Mouse (Mus musculus): ENCODE results near the gene Mien1. TPM values are rescaled to one million over a fixed set of nuclear protein-coding genes. Genes with fewer than 3 reads are reported as not detected.

Gene Mien1
- total and polyA plus RNA-seq, 3 experiments: 71.6 to 93.2 TPM; not detected in 1

DNA sequence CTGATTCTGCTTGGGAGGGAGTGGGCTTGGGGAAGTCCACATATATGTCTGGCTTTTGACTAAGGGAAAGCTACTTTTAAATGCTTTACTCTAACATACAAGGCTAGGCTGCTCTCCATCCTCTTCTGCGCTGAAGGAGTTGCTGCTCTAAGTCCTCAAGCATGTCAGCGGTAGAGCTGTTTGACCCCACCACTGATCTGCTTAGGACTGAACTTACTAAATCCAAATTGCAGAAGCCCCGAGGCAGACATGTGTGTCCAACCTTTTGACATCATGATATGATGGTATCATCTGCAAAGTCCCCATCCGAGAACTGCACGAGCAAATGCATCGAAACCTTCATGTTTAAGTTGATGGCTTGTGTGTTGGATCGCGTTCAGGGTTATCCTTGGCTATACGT is 21.1 kb upstream of the Mien1 start:
- Histone ChIP-seq H3K4me3 (ENCODE audit: control insufficient read depth in 1 of 2, insufficient read depth in 1 of 2, low read depth in 2 of 2, low read length in 2 of 2) (no peak overlapping the region), H3K27ac (ENCODE audit: control insufficient read depth, low read depth, low read length) (no peak overlapping the region), H3K79me2 (ENCODE audit: control insufficient read depth, insufficient read depth, low read length, poor library complexity) (no peaks in the 10 kb centered on the region; the same call in 1 of the 2 replicates), H3K36me3 (ENCODE audit: control insufficient read depth in 1 of 2, insufficient read depth in 2 of 2, low read length in 2 of 2) (peaks cover 0 to 2% of the 10 kb centered on the region in 2 experiments; a peak in 1 of 4 replicates), H3K4me1 (ENCODE audit: control insufficient read depth in 1 of 2, insufficient read depth in 2 of 2, low read length in 2 of 2) (peaks cover 0 to 10% of the 10 kb centered on the region in 2 experiments; a peak in 1 of 4 replicates), H3K9ac (ENCODE audit: control insufficient read depth, low read depth, low read length, poor library complexity, severe bottlenecking) (no peak overlapping the region), H3K27me3 (ENCODE audit: control insufficient read depth in 1 of 2, insufficient read depth in 2 of 2, low read length in 2 of 2) (peaks cover 0 to 4% of the 10 kb centered on the region in 2 experiments; a peak in 2 of 4 replicates), H3K9me3 (replicated peaks; ENCODE audit: insufficient read depth, low read length) (no peaks in the 10 kb centered on the region)
- no peak for TF ChIP-seq CTCF (IDR thresholded peaks at IDR 0.05 in 2 of 3, conservative IDR thresholded peaks at IDR 0.05 in 1 of 3; ENCODE audit: control insufficient read depth in 1 of 3, insufficient read depth in 1 of 3, low read depth in 2 of 3, low read length in 3 of 3, poor library complexity in 1 of 3, severe bottlenecking in 1 of 3)
- no peak for TF ChIP-seq CHD1 (IDR thresholded peaks at IDR 0.05; ENCODE audit: low read depth, low read length)
- no peak for TF ChIP-seq TCF12 (IDR thresholded peaks at IDR 0.05; ENCODE audit: low read depth, low read length)
- TF ChIP-seq SMC3 (IDR thresholded peaks at IDR 0.05; ENCODE audit: low read depth, low read length): no peak
- no peak for TF ChIP-seq BHLHE40 (IDR thresholded peaks at IDR 0.05; ENCODE audit: borderline replicate concordance, low read depth, low read length)
- no peak for TF ChIP-seq USF2 (IDR thresholded peaks at IDR 0.05; ENCODE audit: borderline replicate concordance in 1 of 2, insufficient read depth in 1 of 2, low read depth in 1 of 2, low read length in 2 of 2)
- TF ChIP-seq HCFC1 (IDR thresholded peaks at IDR 0.05; ENCODE audit: low read depth, low read length): no peak
- TF ChIP-seq MAZ (IDR thresholded peaks at IDR 0.05; ENCODE audit: low read depth, low read length): no peak
- no peak for TF ChIP-seq NELFE (IDR thresholded peaks at IDR 0.05; ENCODE audit: low read depth, low read length)
- TF ChIP-seq TAL1 (IDR thresholded peaks at IDR 0.05; ENCODE audit: low read length): no peak
- TF ChIP-seq ZNF384 (IDR thresholded peaks at IDR 0.05; ENCODE audit: low read depth, low read length): no peak
- no peak for TF ChIP-seq NRF1 (IDR thresholded peaks at IDR 0.05; ENCODE audit: insufficient read depth, low read depth, low read length, poor library complexity, severe bottlenecking)
- no peak for TF ChIP-seq E2F4 (IDR thresholded peaks at IDR 0.05; ENCODE audit: borderline replicate concordance, low read depth, low read length)
- no peak for TF ChIP-seq RAD21 (IDR thresholded peaks at IDR 0.05; ENCODE audit: low read depth, low read length)
- TF ChIP-seq UBTF (IDR thresholded peaks at IDR 0.05; ENCODE audit: borderline replicate concordance, insufficient read depth, low read depth, low read length): no peak
- no peak for TF ChIP-seq GATA1 (IDR thresholded peaks at IDR 0.05; ENCODE audit: low read depth, low read length)
- no peak for TF ChIP-seq MYC (IDR thresholded peaks at IDR 0.05; ENCODE audit: low read depth, low read length)
- TF ChIP-seq EP300 (IDR thresholded peaks at IDR 0.05; ENCODE audit: low read depth in 1 of 2, low read length in 2 of 2): no peak
- DNase-seq (ENCODE audit: low read depth, low spot score): no peak

DNA sequence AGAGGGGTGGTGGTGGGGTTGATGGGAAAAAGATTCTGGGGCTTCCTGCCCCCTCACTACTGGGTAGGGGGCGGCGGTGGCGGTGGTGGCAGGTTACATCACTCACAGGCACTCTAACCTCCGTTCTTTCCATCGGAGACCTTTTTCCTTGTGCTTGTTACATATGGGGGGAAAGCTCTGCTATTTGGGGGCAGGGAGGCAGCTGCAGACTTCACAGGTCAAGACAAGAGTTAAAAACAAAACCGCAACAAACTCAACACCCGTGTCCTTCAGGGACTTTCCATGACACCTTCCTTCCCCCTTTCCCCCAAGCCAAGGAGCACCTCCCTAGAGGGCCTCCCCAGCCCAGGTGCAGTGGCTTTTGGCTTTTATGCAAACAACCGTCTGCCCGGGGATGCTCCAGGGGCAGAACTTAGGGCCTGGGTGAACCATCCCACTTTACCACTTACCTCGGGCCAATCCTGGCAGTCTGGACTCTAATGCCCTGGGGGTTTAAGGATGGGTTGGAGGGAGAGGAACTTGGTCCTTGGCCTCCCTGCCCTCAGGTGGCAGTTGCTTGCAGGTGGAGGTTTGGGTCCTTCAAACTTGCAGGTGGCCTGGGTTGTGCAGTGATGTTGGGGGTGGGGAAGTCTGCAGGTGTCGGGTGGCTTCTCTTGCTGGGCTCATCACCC is 20.4 kb upstream of the Mien1 start:
- Histone ChIP-seq H3K4me3 (ENCODE audit: control insufficient read depth in 1 of 2, insufficient read depth in 1 of 2, low read depth in 2 of 2, low read length in 2 of 2) (no peak overlapping the region), H3K9me3 (replicated peaks; ENCODE audit: insufficient read depth, low read length) (no peaks in the 10 kb centered on the region), H3K4me1 (ENCODE audit: control insufficient read depth in 1 of 2, insufficient read depth in 2 of 2, low read length in 2 of 2) (peaks cover 0 to 10% of the 10 kb centered on the region in 2 experiments; a peak in 1 of 4 replicates), H3K27me3 (ENCODE audit: control insufficient read depth in 1 of 2, insufficient read depth in 2 of 2, low read length in 2 of 2) (peaks cover 0 to 1% of the 10 kb centered on the region in 2 experiments; a peak in 2 of 4 replicates), H3K27ac (ENCODE audit: control insufficient read depth, low read depth, low read length) (no peak overlapping the region), H3K36me3 (ENCODE audit: control insufficient read depth in 1 of 2, insufficient read depth in 2 of 2, low read length in 2 of 2) (peaks cover 0 to 2% of the 10 kb centered on the region in 2 experiments; a peak in 1 of 4 replicates), H3K79me2 (ENCODE audit: control insufficient read depth, insufficient read depth, low read length, poor library complexity) (no peaks in the 10 kb centered on the region; the same call in 1 of the 2 replicates), H3K9ac (ENCODE audit: control insufficient read depth, low read depth, low read length, poor library complexity, severe bottlenecking) (no peak overlapping the region)
- DNase-seq (ENCODE audit: low read depth, low spot score): no peak
- TF ChIP-seq MAX (IDR thresholded peaks at IDR 0.05; ENCODE audit: low read length): no peak
